Mouse (Mus musculus) adrenal gland, adult 8-10 months (tissue): Measurements from ENCODE around the gene Jmjd8. TPM values are rescaled to one million over a fixed set of nuclear protein-coding genes. Genes with fewer than 3 reads are reported as not detected.

Experiments
- DNase-seq: peaks from one replicate; pipeline ENCODE4 v3.0.0; 2022
- total RNA-seq, 4 experiments: library from RNA; stranded (reverse); gene quantifications; 2 replicates each; pipeline ENCODE4 v1.2.4; 2022

Jmjd8 gene
- total RNA-seq, 4 experiments from 2014 or later = 104 to 137 (median 119) TPM

DNA sequence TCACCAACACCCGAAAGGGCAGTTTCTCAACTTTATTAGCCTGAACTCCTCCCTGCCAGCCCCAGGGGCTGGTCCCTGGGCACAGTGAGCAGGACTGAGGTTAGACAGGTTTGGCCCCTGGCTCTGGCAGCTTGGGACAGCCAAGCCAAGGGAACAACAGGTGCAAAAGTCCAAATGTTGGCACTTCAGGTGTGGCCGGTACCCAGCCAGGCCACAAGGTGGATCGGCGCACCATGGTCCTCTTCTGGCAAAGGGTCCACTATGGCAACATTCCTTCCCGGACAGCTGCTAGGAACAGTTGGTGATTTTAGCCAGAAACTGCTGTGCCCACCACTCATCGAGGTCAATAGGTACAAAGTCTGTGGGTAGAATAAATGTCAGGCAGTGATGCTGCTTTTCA lies 35.0 kb downstream of the Jmjd8 start:
- DNase-seq = no peak

DNA sequence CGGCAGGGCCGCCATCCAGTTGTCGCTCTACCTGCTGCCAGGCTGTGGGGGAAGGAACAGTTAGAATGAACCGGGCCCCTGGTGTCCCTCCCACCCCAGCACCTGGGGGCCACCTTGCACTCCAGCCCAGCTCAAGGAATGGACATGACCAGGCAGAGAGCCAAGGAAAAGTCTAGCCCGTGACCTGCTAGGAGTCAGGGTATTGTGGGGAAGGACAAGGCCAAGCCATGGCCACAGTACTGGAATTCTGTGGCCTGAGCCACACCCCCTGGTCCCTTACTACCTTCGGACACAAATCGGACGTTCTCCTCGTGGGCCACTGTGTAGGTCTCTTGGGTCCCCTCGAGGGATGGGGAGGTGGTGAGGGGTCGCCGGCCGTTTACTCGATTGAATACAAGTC lies 35.6 kb downstream of the Jmjd8 start:
- no peak for DNase-seq

DNA sequence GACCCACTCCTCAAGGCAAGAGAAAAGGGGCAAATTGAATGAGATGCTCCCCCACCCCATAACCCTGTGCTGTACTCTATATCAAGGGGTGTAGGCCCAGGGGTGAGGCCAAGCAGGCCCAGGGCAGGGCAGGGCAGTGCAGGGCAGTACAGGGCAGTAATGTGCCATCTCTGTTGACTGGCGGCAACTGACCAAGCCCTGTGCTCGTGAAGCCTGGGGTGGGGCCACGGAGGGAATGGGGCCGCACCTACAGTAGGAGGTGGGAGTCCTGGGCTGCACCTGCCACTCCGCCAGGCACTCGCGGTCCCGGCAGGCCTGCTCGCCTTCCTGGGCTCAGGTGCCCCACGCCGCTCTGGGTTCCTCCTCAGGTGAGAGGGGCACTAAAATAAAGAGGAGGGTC lies 36.6 kb downstream of the Jmjd8 start:
- DNase-seq = no peak

- DNase-seq = no peak
These were observed 37.5 kb downstream of the Jmjd8 start for GRCm38 (mm10) chr17:25866172-25866571.

DNA sequence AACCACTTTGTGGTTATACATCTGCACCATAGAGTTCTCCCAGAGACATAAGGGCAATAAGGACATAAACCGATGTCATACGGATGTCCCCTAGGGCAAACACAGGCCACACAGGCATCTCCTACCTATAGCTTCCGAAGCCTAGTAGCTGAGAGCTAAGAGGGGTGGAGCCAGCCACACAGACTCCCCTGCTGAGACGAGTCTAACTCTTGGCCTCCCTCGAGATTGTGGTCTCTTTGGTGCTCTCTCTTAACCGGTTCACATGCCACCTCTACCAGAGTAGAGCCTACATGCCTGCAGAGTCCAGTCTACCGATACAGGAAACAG lies 38.8 kb downstream of the Jmjd8 start:
- DNase-seq = no peak

DNA sequence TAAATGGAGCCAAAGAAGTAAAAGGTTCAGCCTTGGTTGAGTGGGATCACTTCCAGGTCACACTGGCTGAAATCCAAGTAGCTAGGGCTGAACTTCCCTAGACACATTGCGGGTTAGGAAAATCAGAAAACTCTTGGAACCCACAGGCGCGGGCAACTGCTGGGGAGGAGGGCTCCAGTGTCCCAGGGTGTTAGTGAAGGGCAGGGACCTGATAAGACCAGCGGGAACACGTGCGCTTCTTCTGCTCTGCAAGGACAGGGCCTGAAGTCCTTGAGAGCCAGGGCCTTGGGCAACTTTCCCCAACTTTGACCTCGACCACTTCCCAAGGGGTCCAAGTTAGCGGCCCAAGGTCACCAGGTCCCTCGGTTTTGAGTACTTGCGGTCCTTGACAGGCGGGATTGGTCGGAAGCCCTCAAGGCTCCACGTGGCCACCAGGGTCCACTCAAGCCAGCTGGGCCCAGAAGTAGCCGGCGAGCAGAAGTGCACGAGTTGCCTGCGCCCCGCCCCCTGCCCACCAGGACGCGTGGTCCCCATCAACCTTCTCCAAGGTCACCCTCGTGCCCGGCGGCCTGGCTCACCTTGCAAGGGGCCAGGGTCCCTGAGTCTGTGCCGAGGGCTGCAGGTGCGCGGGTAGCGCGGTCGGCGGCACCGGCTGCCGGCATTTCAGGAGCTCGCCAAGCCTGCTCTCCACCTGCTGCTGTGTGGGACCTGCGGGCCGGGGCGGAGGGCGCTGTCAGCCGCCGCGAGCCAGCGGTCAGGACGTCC lies 39.4 kb downstream of the Jmjd8 start:
- peak; percentile 91 for DNase-seq

- peak; percentile 89 for DNase-seq
These were observed 40.0 kb downstream of the Jmjd8 start, which contains the start of gene Mcrip2 for GRCm38 (mm10) chr17:25868601-25869191. Gene Mcrip2, minus strand, starts transcription at chr17:25868764.

- DNase-seq = no peak
These were observed 40.8 kb downstream of the Jmjd8 start for GRCm38 (mm10) chr17:25869498-25869897.

- no peak for DNase-seq
These were observed 41.3 kb downstream of the Jmjd8 start for GRCm38 (mm10) chr17:25869954-25870353.

DNA sequence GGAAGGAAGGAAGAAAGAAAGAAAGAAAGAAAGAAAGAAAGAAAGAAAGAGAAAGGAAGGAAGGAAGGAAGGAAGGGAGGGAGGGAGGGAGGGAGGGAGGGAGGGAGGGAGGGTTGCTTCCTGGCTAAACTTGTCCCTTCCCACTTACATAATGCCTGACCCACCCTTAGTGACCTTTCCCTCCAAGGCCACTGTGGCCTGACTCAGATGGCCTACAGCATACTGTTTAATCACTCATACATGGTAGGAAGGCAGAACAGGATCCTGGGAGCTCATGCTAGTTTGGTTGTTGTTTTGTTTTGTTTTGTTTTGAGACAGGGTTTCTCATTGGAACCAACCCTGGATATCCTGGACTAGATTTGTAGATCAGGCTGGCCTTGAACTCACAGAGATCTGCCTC lies 42.9 kb downstream of the Jmjd8 start:
- DNase-seq = peak; percentile 84

- DNase-seq = no peak
These were observed 44.0 kb downstream of the Jmjd8 start for GRCm38 (mm10) chr17:25872676-25873075.

- no peak for DNase-seq
These were observed 44.9 kb downstream of the Jmjd8 start for GRCm38 (mm10) chr17:25873405-25874147.

DNA sequence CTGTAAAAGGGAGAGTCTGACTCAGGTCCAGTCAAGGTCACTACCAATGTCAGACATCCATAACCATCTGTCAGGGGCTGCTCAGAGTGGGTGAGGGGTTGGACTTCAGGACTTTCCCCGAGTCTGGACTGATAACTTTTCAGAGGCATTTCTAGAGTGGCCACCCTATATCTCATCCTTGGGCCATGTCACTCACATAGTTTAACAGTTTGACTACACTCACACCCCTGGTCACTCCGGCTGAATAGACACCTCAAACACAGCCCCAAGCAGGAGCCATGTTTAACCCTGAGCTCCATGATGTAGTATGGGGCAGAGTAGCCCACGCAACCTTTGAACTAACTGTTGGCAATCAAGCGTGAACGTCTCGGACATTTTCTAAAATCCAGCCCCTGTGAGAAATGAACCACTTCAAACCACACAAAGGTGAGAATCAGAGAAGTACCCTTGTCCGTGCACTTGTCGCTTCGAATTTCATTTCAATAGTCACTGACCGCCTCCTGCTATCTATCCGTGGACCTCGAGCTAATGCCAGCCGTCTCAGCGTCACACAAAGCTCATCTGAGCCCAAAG lies 45.6 kb downstream of the Jmjd8 start:
- no peak for DNase-seq

DNA sequence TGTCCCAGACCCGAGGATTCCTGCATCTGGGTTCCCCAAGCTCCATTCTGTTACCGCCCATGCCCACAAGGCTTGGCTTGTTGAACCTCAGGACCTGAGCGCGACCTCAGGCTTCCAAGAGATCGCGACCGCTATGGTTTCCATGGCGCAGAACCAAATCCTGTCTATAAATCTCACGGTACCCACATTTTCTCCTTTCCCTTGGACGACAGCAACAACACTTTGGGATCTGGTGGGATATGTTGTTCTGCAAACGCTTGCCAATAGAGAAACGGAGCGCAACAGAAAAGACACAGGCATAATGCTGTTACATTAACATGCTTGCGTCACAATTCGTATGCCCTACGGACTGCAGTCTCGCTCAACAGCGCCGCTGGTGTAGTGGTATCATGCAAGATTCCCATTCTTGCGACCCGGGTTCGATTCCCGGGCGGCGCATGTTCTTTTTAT lies 46.1 kb downstream of the Jmjd8 start, which contains the start of gene Mettl26:
Mettl26 (plus strand) TSS at position 354 of the 450 bp plus-strand sequence.
- peak; percentile 86 for DNase-seq

DNA sequence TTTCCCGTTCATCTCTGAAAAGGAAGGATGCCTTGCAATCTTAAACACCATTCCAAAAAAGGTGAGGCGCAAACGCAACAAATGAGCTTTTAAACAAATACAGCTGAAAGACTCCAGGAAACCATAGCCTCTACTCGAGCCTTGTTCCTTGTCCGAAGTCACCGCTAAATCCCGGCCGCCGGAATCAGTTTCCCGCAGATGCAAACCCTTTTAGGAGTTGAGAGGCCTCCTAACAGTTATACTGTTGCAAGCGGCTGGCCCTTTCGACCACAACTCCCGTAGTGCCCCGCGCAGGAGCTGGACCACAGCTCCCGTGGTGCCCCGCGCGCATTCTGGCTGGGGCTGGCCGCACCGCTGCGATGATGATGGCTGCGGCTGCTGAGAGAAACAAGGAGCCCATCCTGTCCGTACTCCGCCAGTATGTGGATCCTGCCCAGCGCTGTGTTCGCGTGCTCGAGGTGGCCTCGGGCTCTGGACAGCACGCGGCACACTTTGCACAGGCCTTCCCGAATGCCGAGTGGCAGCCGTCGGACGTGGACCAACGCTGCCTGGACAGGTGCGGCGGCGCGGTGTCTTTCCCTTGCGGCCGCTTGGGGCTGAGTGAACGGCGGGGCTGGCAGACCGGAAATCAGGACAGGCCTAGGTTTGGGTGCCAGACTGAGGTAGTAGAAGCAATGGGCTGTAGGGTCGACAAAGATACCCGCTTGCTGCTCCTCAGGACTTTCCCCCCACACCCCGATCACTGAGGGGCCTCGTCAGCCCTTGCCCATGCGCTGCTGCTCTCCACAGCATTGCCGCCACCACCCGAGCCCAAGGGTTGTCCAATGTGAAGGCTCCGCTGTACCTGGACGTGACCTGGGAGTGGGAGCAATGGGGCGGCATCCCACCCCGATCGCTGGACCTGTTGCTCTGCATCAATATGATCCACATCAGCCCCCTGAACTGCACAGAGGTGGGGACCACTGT lies 46.8 kb downstream of the Jmjd8 start:
- peak; percentile 86 for DNase-seq

- DNase-seq = no peak
These were observed 47.8 kb downstream of the Jmjd8 start for GRCm38 (mm10) chr17:25876347-25876915.

- no peak for DNase-seq
These were observed 48.4 kb downstream of the Jmjd8 start for GRCm38 (mm10) chr17:25877025-25877424.

- DNase-seq = no peak
These were observed 49.3 kb downstream of the Jmjd8 start for GRCm38 (mm10) chr17:25877741-25878610.

- no peak for DNase-seq
These were observed 50.0 kb downstream of the Jmjd8 start for GRCm38 (mm10) chr17:25878611-25879180.

DNA sequence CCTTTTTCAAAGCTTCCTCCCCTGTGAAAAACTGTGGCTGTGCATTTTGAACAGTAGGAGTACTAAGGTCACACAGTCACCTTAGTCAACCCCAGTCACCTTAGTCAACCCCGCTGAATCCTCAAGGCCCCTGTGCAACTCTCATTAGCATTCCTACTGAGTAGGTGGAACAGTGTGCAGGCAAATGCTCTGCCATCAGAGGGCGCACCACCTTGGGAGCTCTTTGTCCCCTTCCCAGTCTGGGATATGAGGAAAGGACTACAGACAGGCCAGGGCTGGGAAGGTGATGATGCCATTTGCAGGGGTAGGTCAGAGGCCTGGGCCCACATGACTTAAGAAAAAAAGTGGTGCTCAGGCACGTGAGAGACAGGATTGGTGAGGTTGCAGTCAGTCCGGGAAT lies 50.6 kb downstream of the Jmjd8 start:
- DNase-seq = no peak
